Mouse (Mus musculus) layer of hippocampus, adult 11-12 months (tissue): ENCODE results near the gene 1810055G02Rik.

Source experiments
- DNase-seq: peaks from one replicate; pipeline ENCODE4 v3.0.0; 2022; ENCODE audit warnings: low spot score

1810055G02Rik gene

GRCm38 (mm10) chr19:3743362-3743761, 35.3 kb downstream of the 1810055G02Rik start:
- DNase-seq, result no peak

DNA sequence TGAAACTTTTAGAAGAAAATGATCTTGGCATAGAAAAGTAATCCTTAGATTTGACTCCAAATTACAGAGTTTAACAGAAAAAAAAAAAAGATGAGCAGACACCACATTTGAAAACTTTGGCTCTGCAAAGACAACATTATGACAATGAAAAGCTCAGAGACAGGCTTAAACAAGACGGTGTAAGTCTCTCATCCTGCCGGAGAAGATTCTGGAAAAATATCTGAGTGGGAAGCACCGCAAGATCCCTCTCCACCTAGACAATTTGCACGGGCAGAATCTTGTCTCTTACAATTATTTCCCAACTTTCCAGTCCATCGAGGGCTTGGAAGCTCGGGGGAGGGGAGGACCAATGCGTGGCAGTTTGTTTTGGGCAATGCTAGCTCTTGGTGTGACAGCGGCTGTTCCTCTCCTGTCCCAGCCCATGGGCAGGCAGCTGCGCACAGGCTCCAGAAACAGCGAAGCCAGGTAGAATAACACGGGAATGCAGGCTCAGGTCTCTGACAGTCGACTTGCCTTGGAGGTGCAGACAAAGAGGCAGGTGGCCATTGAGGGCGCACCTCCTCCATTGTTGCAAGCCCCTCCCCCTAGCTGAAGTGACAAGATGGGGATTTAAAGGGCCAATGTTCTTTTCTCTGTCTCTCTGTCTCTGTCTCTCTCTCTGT, 35.9 kb downstream of the 1810055G02Rik start:
- peak; percentile 61 for DNase-seq

DNA sequence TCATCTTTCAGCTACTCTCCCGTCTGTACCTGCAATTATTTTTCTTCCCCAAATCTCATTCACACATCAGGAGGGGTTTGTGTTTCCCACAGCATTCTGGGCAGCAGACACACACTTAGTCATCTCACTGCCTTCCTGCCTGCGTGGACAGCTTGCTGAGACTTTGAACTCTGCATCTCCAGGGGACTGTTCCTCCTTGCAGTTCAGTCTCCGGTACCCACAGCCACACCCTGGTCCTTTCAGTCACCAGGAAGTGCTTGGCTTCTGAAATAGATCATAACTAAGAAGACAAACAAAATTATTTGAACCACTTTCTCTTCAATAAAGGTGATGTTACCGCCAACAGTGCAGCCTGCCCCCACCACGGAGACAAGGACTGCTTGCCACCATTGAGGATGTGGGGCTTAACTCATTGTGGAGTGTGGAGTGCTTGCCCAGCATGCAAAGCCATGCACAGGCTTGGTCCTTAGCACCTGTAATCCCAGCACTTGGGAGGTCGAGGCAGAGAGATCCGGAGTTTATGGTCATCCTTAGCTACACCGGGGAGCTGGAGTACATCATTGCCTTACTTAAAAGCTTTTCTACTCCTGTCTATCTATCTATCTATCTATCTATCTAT, 44.6 kb downstream of the 1810055G02Rik start:
- DNase-seq, result no peak

DNA sequence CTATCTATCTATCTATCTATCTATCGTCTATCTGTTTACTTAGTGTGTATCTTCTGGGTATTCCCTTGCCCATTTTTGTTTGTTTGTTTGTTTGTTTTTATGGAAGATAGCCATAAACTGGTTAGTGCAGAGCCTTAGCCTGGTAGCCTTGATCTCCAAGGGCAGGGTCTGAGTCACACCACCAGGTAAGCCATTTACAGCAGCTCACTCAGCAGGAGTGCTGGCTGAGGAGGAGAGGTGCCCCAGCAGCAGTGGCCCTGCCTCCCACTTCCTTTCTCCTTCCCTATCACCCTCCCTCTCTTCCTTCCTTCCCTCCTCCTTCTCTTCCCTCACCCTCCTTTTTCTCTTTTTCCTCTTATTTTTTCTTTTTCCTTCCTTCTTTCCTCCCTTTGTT, 45.1 kb downstream of the 1810055G02Rik start:
- no peak for DNase-seq

GRCm38 (mm10) chr19:3753738-3754137, 45.6 kb downstream of the 1810055G02Rik start:
- no peak for DNase-seq

- DNase-seq, result no peak
These were observed 49.8 kb downstream of the 1810055G02Rik start for GRCm38 (mm10) chr19:3757861-3758260.

DNA sequence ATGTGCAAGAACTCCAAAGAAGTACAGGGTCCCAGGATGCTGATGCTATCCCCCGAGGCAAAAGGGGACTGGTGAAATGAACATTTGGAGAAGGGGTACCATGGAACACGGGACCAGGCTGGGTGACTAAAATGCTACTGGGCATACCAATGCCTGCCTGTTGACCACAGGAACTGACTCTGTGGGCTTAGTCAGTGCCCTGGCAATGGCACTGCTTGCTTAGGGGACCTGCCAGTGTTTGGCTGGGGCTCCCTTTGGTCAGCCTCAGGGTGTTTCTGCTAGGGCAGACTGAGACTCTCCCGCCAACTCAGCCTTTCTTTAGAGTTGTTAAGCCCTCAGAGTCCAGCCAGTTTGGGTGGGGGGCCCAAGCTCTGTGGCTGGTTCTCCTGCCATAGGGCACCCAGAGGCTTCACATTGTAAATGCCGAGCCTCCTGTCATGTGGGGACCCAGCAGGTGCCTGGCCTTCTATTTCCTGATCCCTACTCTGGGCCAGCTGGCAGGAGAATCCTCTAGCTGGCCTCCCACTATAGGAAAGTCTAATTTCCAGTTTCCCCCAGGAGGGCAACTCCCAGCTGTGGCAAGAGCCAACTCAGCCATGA, 57.2 kb downstream of the 1810055G02Rik start:
- DNase-seq, result no peak

DNA sequence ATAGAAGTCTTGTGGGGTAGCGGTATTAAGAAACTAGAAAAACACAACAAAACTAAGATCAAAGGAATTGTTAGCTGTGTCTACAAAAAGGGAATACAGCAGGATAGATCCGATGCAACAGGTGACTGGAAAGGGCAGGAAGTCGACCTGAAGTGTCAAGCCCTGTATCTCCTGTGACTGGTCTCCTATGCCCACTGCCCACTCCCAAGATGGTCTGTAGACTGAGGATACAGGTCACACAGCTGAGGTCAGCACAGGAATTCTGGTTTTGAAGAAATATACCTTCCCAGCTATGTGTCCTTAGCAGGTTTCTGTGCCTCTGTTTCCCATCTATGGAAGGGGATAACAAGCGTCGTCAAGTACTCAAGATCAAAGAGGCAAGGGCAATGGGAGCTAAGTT, 58.3 kb downstream of the 1810055G02Rik start:
- no peak for DNase-seq

GRCm38 (mm10) chr19:3767276-3767780, 59.2 kb downstream of the 1810055G02Rik start, which contains the start of gene Kmt5b:
TSS of gene Kmt5b (plus strand) at chr19:3767421.
- peak; percentile 69 for DNase-seq
